Mouse (Mus musculus): ENCODE measurements around the gene Ngfr.
A peak's percentile ranks its signal among the peaks of the same experiment; 100 is the strongest.

Gene Ngfr

GRCm38 (mm10) chr11:95594686-95595212, 7.2 kb upstream of the Ngfr start:
- DNase-seq = no peak

GRCm38 (mm10) chr11:95593501-95593900, 6.0 kb upstream of the Ngfr start:
- DNase-seq = no peak

- DNase-seq = no peak
These were observed 5.2 kb upstream of the Ngfr start for GRCm38 (mm10) chr11:95592691-95593090.

GRCm38 (mm10) chr11:95589195-95589594, 1.7 kb upstream of the Ngfr start:
- DNase-seq = no peak

- no peak for DNase-seq
These were observed 648 bp downstream of the Ngfr start for GRCm38 (mm10) chr11:95586751-95587422.

- DNase-seq = peak; percentile 73 to 91
These were observed 1.4 kb downstream of the Ngfr start for GRCm38 (mm10) chr11:95586184-95586583.

GRCm38 (mm10) chr11:95585684-95586083, 1.9 kb downstream of the Ngfr start:
- no peak for DNase-seq

- peak; percentile 80 to 82 for DNase-seq
These were observed 2.3 kb downstream of the Ngfr start for GRCm38 (mm10) chr11:95585281-95585680.

- DNase-seq = no peak
These were observed 2.9 kb downstream of the Ngfr start for GRCm38 (mm10) chr11:95584651-95585050.

- no peak for DNase-seq
These were observed 4.1 kb downstream of the Ngfr start for GRCm38 (mm10) chr11:95583396-95583795.

- no peak for DNase-seq
These were observed 5.3 kb downstream of the Ngfr start for GRCm38 (mm10) chr11:95582193-95582592.

- no peak for DNase-seq
These were observed 8.1 kb downstream of the Ngfr start for GRCm38 (mm10) chr11:95579455-95579854.

GRCm38 (mm10) chr11:95577776-95578446, 9.6 kb downstream of the Ngfr start:
- DNase-seq = peak in 1 of 2 experiments; percentile 67

- DNase-seq = no peak
These were observed 11.2 kb downstream of the Ngfr start for GRCm38 (mm10) chr11:95576299-95576698.

- DNase-seq = no peak
These were observed 11.7 kb downstream of the Ngfr start for GRCm38 (mm10) chr11:95575791-95576190.

- no peak for DNase-seq
These were observed 12.7 kb downstream of the Ngfr start for GRCm38 (mm10) chr11:95574786-95575334.

- DNase-seq = no peak
These were observed 15.3 kb downstream of the Ngfr start for GRCm38 (mm10) chr11:95572227-95572626.

GRCm38 (mm10) chr11:95571755-95572154, 15.8 kb downstream of the Ngfr start:
- DNase-seq = no peak

GRCm38 (mm10) chr11:95570827-95571619, 16.5 kb downstream of the Ngfr start:
- no peak for DNase-seq

- no peak for DNase-seq
These were observed 17.6 kb downstream of the Ngfr start for GRCm38 (mm10) chr11:95569908-95570307.

- DNase-seq = no peak
These were observed 19.4 kb downstream of the Ngfr start for GRCm38 (mm10) chr11:95567936-95568715.

- DNase-seq = no peak
These were observed 20.2 kb downstream of the Ngfr start for GRCm38 (mm10) chr11:95567366-95567765.
